Mouse (Mus musculus): ENCODE results near the gene Bloc1s4.

The Bloc1s4 gene

GRCm38 (mm10) chr5:36742126-36742848 is 6.2 kb downstream of the Bloc1s4 start:
- peak; percentile 85 for DNase-seq (ENCODE audit: low read depth, low spot score)

- peak; percentile 86 for DNase-seq (ENCODE audit: low read depth, low spot score)
Measured at GRCm38 (mm10) chr5:36739829-36740228, 8.6 kb downstream of the Bloc1s4 start.

GRCm38 (mm10) chr5:36738799-36739615 is 9.4 kb downstream of the Bloc1s4 start:
- peak; percentile 98 for DNase-seq (ENCODE audit: low read depth, low spot score)

GRCm38 (mm10) chr5:36737765-36738164 is 10.7 kb downstream of the Bloc1s4 start:
- DNase-seq (ENCODE audit: low read depth, low spot score): no peak

GRCm38 (mm10) chr5:36736009-36736408 is 12.4 kb downstream of the Bloc1s4 start:
- DNase-seq (ENCODE audit: low read depth, low spot score): peak; percentile 43

- DNase-seq (ENCODE audit: low read depth, low spot score): no peak
Measured at GRCm38 (mm10) chr5:36735106-36735505, 13.3 kb downstream of the Bloc1s4 start.

GRCm38 (mm10) chr5:36733405-36733804 is 15.0 kb downstream of the Bloc1s4 start:
- no peak for DNase-seq (ENCODE audit: low read depth, low spot score)

GRCm38 (mm10) chr5:36731901-36732652 is 16.4 kb downstream of the Bloc1s4 start:
- no peak for DNase-seq (ENCODE audit: low read depth, low spot score)

GRCm38 (mm10) chr5:36730689-36731088 is 17.8 kb downstream of the Bloc1s4 start:
- DNase-seq (ENCODE audit: low read depth, low spot score): peak; percentile 68

- DNase-seq (ENCODE audit: low read depth, low spot score): no peak
Measured at GRCm38 (mm10) chr5:36729923-36730322, 18.5 kb downstream of the Bloc1s4 start.

GRCm38 (mm10) chr5:36729086-36729473 is 19.4 kb downstream of the Bloc1s4 start:
- DNase-seq (ENCODE audit: low read depth, low spot score): no peak

- no peak for DNase-seq (ENCODE audit: low read depth, low spot score)
Measured at GRCm38 (mm10) chr5:36728403-36729085, 19.9 kb downstream of the Bloc1s4 start.

- DNase-seq (ENCODE audit: low read depth, low spot score): peak; percentile 94
Measured at GRCm38 (mm10) chr5:36727776-36728175, 20.7 kb downstream of the Bloc1s4 start.

- peak; percentile 50 for DNase-seq (ENCODE audit: low read depth, low spot score)
Measured at GRCm38 (mm10) chr5:36727136-36727535, 21.3 kb downstream of the Bloc1s4 start.

- no peak for DNase-seq (ENCODE audit: low read depth, low spot score)
Measured at GRCm38 (mm10) chr5:36726387-36726801, 22.1 kb downstream of the Bloc1s4 start.

GRCm38 (mm10) chr5:36725861-36726260 is 22.6 kb downstream of the Bloc1s4 start:
- DNase-seq (ENCODE audit: low read depth, low spot score): no peak

- no peak for DNase-seq (ENCODE audit: low read depth, low spot score)
Measured at GRCm38 (mm10) chr5:36724274-36724673, 24.2 kb downstream of the Bloc1s4 start.

GRCm38 (mm10) chr5:36723356-36723755 is 25.1 kb downstream of the Bloc1s4 start:
- DNase-seq (ENCODE audit: low read depth, low spot score): no peak

GRCm38 (mm10) chr5:36722415-36722856 is 26.0 kb downstream of the Bloc1s4 start:
- peak; percentile 31 for DNase-seq (ENCODE audit: low read depth, low spot score)

GRCm38 (mm10) chr5:36720710-36721375 is 27.6 kb downstream of the Bloc1s4 start:
- DNase-seq (ENCODE audit: low read depth, low spot score): peak; percentile 47

GRCm38 (mm10) chr5:36720219-36720618 is 28.2 kb downstream of the Bloc1s4 start:
- no peak for DNase-seq (ENCODE audit: low read depth, low spot score)

All from brain, adult 2 months (tissue).